Mouse (Mus musculus): ENCODE results near the gene Gm44511. TPM values are rescaled to one million over a fixed set of nuclear protein-coding genes. Genes with fewer than 3 reads are reported as not detected.
"Not testable (repeated sequence)": the region's sequence is repeated elsewhere in the genome, so short reads cannot be mapped to it uniquely, and the experiment has no call there.

Gene Gm44511
- polyA plus RNA-seq, 1 experiment = not detected

- Histone ChIP-seq H3K4me1 (ENCODE audit: control insufficient read depth, insufficient read depth, low read length) (no peaks in the 10 kb centered on the region), H3K9me3 (replicated peaks; ENCODE audit: control insufficient read depth, insufficient read depth, low read length, poor library complexity, severe bottlenecking) (no peaks in the 10 kb centered on the region; the same call in 1 of the 2 replicates)
- TF ChIP-seq EP300 (IDR thresholded peaks at IDR 0.05; ENCODE audit: insufficient read depth, low read depth, low read length) (no peak), POLR2A (IDR thresholded peaks at IDR 0.05; ENCODE audit: insufficient read depth, low read length) (no peak), CTCF (IDR thresholded peaks at IDR 0.05; ENCODE audit: low read depth, low read length) (no peak)
Observed at GRCm38 (mm10) chr6:128768047-128768446, 58.1 kb downstream of the Gm44511 start.

GRCm38 (mm10) chr6:128766486-128767254 is 59.4 kb downstream of the Gm44511 start:
- H3K9ac ChIP-seq (ENCODE audit: low read depth, poor library complexity, severe bottlenecking); H3K4me3 ChIP-seq (ENCODE audit: low read depth, low read length); H3K9me3 ChIP-seq (replicated peaks; ENCODE audit: control insufficient read depth, insufficient read depth, low read length, poor library complexity, severe bottlenecking); H3K27ac ChIP-seq (ENCODE audit: insufficient read depth, low read length); H3K36me3 ChIP-seq (ENCODE audit: control insufficient read depth, insufficient read depth, low read length, poor library complexity, severe bottlenecking); H3K4me1 ChIP-seq (ENCODE audit: control insufficient read depth, insufficient read depth, low read length); H3K27me3 ChIP-seq (ENCODE audit: control insufficient read depth, insufficient read depth, low read length, poor library complexity, severe bottlenecking): not testable (repeated sequence)
- TF ChIP-seq CTCF (IDR thresholded peaks at IDR 0.05; ENCODE audit: low read depth, low read length) = peak; percentile 51

More at GRCm38 (mm10) chr6:128768047-128768446, 58.1 kb downstream of the Gm44511 start:
- no peaks in the 10 kb centered on the region for H3K27me3 ChIP-seq (ENCODE audit: control insufficient read depth, insufficient read depth, low read length, poor library complexity, severe bottlenecking)
- H3K36me3 ChIP-seq (ENCODE audit: control insufficient read depth, insufficient read depth, low read length, poor library complexity, severe bottlenecking) = no peaks in the 10 kb centered on the region
- H3K4me3 ChIP-seq (ENCODE audit: low read depth, low read length) = no peak overlapping the region
- no peak overlapping the region for H3K27ac ChIP-seq (ENCODE audit: insufficient read depth, low read length)
- no peak overlapping the region for H3K9ac ChIP-seq (ENCODE audit: low read depth, poor library complexity, severe bottlenecking)

- Histone ChIP-seq H3K4me3 (ENCODE audit: low read depth, low read length) (no peak overlapping the region), H3K9me3 (replicated peaks; ENCODE audit: control insufficient read depth, insufficient read depth, low read length, poor library complexity, severe bottlenecking) (no peaks in the 10 kb centered on the region), H3K4me1 (ENCODE audit: control insufficient read depth, insufficient read depth, low read length) (no peaks in the 10 kb centered on the region), H3K36me3 (ENCODE audit: control insufficient read depth, insufficient read depth, low read length, poor library complexity, severe bottlenecking) (no peaks in the 10 kb centered on the region), H3K27me3 (ENCODE audit: control insufficient read depth, insufficient read depth, low read length, poor library complexity, severe bottlenecking) (no peaks in the 10 kb centered on the region), H3K27ac (ENCODE audit: insufficient read depth, low read length) (no peak overlapping the region), H3K9ac (ENCODE audit: low read depth, poor library complexity, severe bottlenecking) (no peak overlapping the region)
- no peak for TF ChIP-seq CTCF (IDR thresholded peaks at IDR 0.05; ENCODE audit: low read depth, low read length)
- TF ChIP-seq POLR2A (IDR thresholded peaks at IDR 0.05; ENCODE audit: insufficient read depth, low read length) = no peak
- no peak for TF ChIP-seq EP300 (IDR thresholded peaks at IDR 0.05; ENCODE audit: insufficient read depth, low read depth, low read length)
Observed at GRCm38 (mm10) chr6:128765211-128765610, 60.9 kb downstream of the Gm44511 start.

- TF ChIP-seq CTCF (IDR thresholded peaks at IDR 0.05; ENCODE audit: low read depth, low read length) = no peak
- no peak for TF ChIP-seq POLR2A (IDR thresholded peaks at IDR 0.05; ENCODE audit: insufficient read depth, low read length)
- Histone ChIP-seq H3K9ac (ENCODE audit: low read depth, poor library complexity, severe bottlenecking) (no peak overlapping the region), H3K36me3 (ENCODE audit: control insufficient read depth, insufficient read depth, low read length, poor library complexity, severe bottlenecking) (no peaks in the 10 kb centered on the region), H3K4me3 (ENCODE audit: low read depth, low read length) (peak overlapping the region; percentile 40; the same call in 1 of the 2 replicates), H3K9me3 (replicated peaks; ENCODE audit: control insufficient read depth, insufficient read depth, low read length, poor library complexity, severe bottlenecking) (no peaks in the 10 kb centered on the region), H3K27ac (ENCODE audit: insufficient read depth, low read length) (no peak overlapping the region), H3K4me1 (ENCODE audit: control insufficient read depth, insufficient read depth, low read length) (no peaks in the 10 kb centered on the region), H3K27me3 (ENCODE audit: control insufficient read depth, insufficient read depth, low read length, poor library complexity, severe bottlenecking) (no peaks in the 10 kb centered on the region)
Observed at GRCm38 (mm10) chr6:128764598-128764997, 61.5 kb downstream of the Gm44511 start.

GRCm38 (mm10) chr6:128763736-128764523 is 62.2 kb downstream of the Gm44511 start:
- H3K4me1 ChIP-seq (ENCODE audit: control insufficient read depth, insufficient read depth, low read length) = no peaks in the 10 kb centered on the region
- no peaks in the 10 kb centered on the region for H3K27me3 ChIP-seq (ENCODE audit: control insufficient read depth, insufficient read depth, low read length, poor library complexity, severe bottlenecking)
- H3K9me3 ChIP-seq (replicated peaks; ENCODE audit: control insufficient read depth, insufficient read depth, low read length, poor library complexity, severe bottlenecking) = no peaks in the 10 kb centered on the region
- no peak overlapping the region for H3K27ac ChIP-seq (ENCODE audit: insufficient read depth, low read length)
- H3K36me3 ChIP-seq (ENCODE audit: control insufficient read depth, insufficient read depth, low read length, poor library complexity, severe bottlenecking) = no peaks in the 10 kb centered on the region
- peak overlapping the region; percentile 71 for H3K4me3 ChIP-seq (ENCODE audit: low read depth, low read length)
- TF ChIP-seq POLR2A (IDR thresholded peaks at IDR 0.05; ENCODE audit: insufficient read depth, low read length) = no peak
- TF ChIP-seq CTCF (IDR thresholded peaks at IDR 0.05; ENCODE audit: low read depth, low read length) = peak; percentile 46
- TF ChIP-seq EP300 (IDR thresholded peaks at IDR 0.05; ENCODE audit: insufficient read depth, low read depth, low read length) = peak; percentile 11; the same call in 1 of the 2 replicates
- peak overlapping the region; percentile 4 for H3K9ac ChIP-seq (ENCODE audit: low read depth, poor library complexity, severe bottlenecking)

- H3K36me3 ChIP-seq (ENCODE audit: control insufficient read depth, insufficient read depth, low read length, poor library complexity, severe bottlenecking); H3K27me3 ChIP-seq (ENCODE audit: control insufficient read depth, insufficient read depth, low read length, poor library complexity, severe bottlenecking); H3K9me3 ChIP-seq (replicated peaks; ENCODE audit: control insufficient read depth, insufficient read depth, low read length, poor library complexity, severe bottlenecking); H3K27ac ChIP-seq (ENCODE audit: insufficient read depth, low read length); H3K4me1 ChIP-seq (ENCODE audit: control insufficient read depth, insufficient read depth, low read length): not testable (repeated sequence)
- peak overlapping the region; percentile 71 for H3K4me3 ChIP-seq (ENCODE audit: low read depth, low read length)
- peak overlapping the region; percentile 4; the same call in 1 of the 2 replicates for H3K9ac ChIP-seq (ENCODE audit: low read depth, poor library complexity, severe bottlenecking)
Observed at GRCm38 (mm10) chr6:128762892-128763670, 63.0 kb downstream of the Gm44511 start.

Measured in ES-Bruce4 (cell line).